Mouse (Mus musculus) liver, embryonic 14 days (tissue): ENCODE results near the gene Acad11. TPM values are rescaled to one million over a fixed set of nuclear protein-coding genes. Genes with fewer than 3 reads are reported as not detected.

Experiments used
- polyA plus RNA-seq: library from polyadenylated mRNA; depleted of rRNA; stranded (reverse); fragments of >200 nt; gene quantifications from 2 replicates; pipeline ENCODE4 v1.2.3, GENCODE M21; 2012; rRNA removed

The Acad11 gene
- 12.6 and 14.8 TPM in 2 replicates for polyA plus RNA-seq

DNA sequence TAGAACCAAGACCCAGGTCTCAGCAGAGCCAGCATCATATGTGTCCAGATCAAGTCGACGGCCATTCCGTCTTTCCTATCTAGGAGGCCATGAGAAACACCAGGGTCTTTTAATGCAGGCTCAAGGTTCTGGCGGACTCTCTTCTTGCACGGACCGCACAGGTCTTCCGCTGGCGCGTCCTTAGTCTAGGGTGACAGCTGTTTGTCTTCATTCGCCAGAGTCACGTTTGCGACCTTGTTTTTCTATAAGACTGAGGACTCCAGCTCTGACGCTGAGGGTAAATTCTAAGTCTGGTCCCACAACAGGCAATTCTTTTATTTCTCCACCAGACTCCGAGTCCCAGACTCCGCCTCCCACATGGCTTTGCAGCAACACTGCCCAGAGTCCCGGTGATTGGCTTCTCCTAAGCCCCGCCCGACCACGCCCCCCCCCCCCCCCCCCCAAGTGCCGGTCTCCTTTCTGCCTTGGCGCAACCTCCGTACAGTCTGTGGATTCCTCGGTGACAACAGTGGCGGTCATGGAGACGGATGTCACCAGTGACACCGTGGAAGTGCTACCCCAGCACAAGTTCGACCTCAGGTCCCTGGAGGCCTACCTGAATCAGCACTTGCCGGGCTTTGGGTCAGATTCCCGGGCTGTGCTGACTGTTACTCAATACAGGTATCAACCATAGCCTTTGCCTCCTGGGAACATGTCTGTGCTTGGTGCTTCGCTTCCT, at the start of gene Acad11:
TSS of gene Acad11 (plus strand) at position 134 of the 718 bp plus-strand sequence.

DNA sequence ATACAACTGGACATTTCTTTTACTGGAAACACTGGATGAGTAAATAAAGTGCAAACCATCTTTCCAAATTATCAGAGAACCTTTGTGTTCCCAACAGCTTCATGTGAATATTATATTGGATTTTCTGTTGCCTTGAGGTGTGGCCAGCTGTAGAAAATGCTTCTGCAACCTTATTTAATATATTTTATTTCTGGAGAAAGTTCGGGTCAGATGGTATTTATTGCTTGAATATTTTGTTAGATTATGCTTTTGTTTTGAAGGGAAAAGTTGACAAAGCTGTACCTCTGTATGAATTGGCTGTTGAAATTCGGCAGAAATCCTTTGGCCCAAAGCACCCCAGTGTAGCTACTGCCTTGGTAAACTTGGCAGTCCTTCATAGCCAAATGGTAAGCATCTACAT, 22.8 kb upstream of the Acad11 start, which contains the start of gene Gm28305:
TSS of gene Gm28305 (plus strand) at position 301 of the 400 bp plus-strand sequence.

DNA sequence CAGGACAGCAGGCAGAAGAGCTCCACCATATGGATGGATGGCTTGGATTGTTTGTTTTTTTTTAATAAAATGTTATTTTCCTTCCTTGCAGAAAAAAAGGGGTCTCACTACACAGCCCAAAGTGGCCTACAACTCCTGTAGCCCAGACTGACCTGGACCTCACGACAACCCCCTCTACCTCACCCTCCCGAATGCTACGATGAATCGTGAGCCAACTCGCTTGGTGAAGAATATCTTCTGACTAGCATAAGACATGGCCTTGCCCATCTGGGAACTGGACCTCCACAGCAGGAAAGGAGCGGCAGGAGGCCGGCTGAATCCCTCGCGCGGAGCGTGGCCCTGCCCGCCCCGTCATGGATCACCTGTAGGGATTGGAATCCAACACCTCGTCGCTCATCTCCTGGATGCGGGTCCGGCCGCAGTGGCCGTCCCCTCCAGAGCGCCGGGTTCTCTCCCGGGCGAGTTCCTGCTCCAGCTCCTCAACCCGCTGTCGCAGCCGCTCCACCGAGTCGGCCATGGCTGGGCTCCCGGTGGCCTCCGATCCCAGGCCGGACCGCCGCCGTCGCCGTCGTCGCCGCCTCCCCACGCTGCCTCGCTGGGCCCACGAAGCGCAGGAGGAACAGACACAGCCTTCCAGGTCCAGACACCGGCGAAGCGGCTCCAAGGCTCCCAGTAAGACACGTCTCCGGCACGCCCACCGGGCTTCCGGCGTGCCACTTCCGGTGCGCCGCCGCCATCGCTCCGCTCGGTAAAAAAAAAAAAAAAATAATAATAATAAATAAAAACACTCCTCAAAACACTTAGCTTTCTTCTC, 540 bp upstream of the Acad11 start, which contains the start of gene Uba5:
TSS of gene Uba5 (minus strand) at position 705 of the 814 bp plus-strand sequence.

DNA sequence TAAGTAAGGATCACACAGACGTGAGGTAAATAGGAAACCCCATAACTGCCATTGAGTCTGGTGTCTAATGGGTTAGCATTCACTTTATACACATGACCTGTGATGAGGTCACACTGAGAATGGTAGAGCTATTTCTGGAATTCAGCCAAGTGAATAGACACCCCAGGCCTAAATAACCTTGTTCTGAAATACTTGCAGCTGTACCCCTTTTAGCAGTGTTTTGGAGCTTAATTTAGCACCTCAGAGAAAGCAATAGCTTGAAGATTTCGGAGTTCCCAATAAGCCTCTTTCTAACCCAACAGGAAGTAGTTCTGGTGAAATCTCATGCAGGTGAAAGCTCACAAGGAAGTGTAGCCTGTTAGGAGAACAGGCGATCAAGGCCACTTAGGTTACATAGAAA, 63.7 kb downstream of the Acad11 start, which contains the start of gene Ackr4:
TSS of gene Ackr4 (minus strand) at position 101 of the 400 bp plus-strand sequence.

Other genes with a start within 250 kb of the Acad11 start
- 1.8 and 2.3 TPM in 2 replicates for gene Nphp3, start 60.8 kb upstream of the Acad11 start, polyA plus RNA-seq
- gene Gm28305, start 22.7 kb upstream of the Acad11 start, polyA plus RNA-seq: not detected in 2 replicates
- gene Uba5, start 243 bp upstream of the Acad11 start, polyA plus RNA-seq: 15.1 and 16.4 TPM in 2 replicates
- 0.12 and 0.24 TPM in 2 replicates for gene Ackr4, start 63.6 kb downstream of the Acad11 start, polyA plus RNA-seq
- 11.1 and 16.3 TPM in 2 replicates for gene Dnajc13, start 199.6 kb downstream of the Acad11 start, polyA plus RNA-seq